ENCODE assay signal across 31 mouse cellular contexts in genomic region chr1:76880783-76881145, GRCm38 (mm10).
DNase-seq lines count a peak whose midpoint lies in the region; ATAC-seq lines count a peak whose summit lies in the region.
"Had no signal": no experiment of that assay in that cellular context is flagged by ENCODE, and none has a peak within 500 bp of the region (broad histone marks: within the 10 kb centered on the region; RNA-seq: fewer than 3 reads in every experiment).

No protein-coding gene starts in this region.

- H3K9me3 ChIP-seq in hindbrain, embryonic 10.5 days, result no peaks in the 10 kb centered on the region
- no peaks in the 10 kb centered on the region for H3K9me3 ChIP-seq in hindbrain, embryonic 14.5 days (ENCODE audit: control insufficient read depth, low read length)
- no peaks in the 10 kb centered on the region for H3K9me3 ChIP-seq in embryonic facial prominence, embryonic 11.5 days (replicated peaks; ENCODE audit: control insufficient read depth, low read length)
- H3K9me3 ChIP-seq: forebrain, embryonic 13.5 days; heart, embryonic 12.5 days; heart, embryonic 15.5 days; hindbrain, embryonic 12.5 days; intestine, embryonic 15.5 days had no signal

- H3K27ac ChIP-seq in hindbrain, embryonic 10.5 days, result no peak overlapping the region
- H3K27ac ChIP-seq in hindbrain, embryonic 14.5 days, result no peak overlapping the region
- H3K27ac ChIP-seq in embryonic facial prominence, embryonic 11.5 days (replicated peaks; ENCODE audit: low read depth, low read length), result no peak overlapping the region
- H3K27ac ChIP-seq: forebrain, embryonic 13.5 days; gastrocnemius, adult 2 months; heart, embryonic 15.5 days; hindbrain, embryonic 12.5 days; intestine, embryonic 15.5 days had no signal

- DNase-seq in hindbrain, embryonic 10.5 days (ENCODE audit: low spot score), result peak; percentile 17
- DNase-seq in hindbrain, embryonic 14.5 days (ENCODE audit: low spot score), result no peak
- peak; percentile 35 for DNase-seq in embryo, embryonic 10 days (ENCODE audit: low spot score)
- peak; percentile 44 for DNase-seq in embryo, embryonic 11 days
- peak; percentile 53 for DNase-seq in embryonic facial prominence, embryonic 11.5 days (ENCODE audit: low spot score)
- no peak for DNase-seq in heart, postnatal 10 days
- no peak for DNase-seq in layer of hippocampus, postnatal 25 days (ENCODE audit: extremely low spot score in 1 of 2, low spot score in 1 of 2)
- DNase-seq in spleen, postnatal 36 days (ENCODE audit: low spot score in 2 of 2), result no peak
- DNase-seq: adrenal gland, postnatal 10 days; adrenal gland, postnatal 36 days; B cell, adult 2 months; cerebellum, adult 18-20 months; cerebellum, adult 9-10 months; cerebellum, postnatal 14 days; gastrocnemius, adult 2 months; gastrocnemius, postnatal 14 days; heart, adult 11 months; heart, postnatal 14 days; heart, postnatal 4 days; kidney, adult 11 months had no signal

- no peak overlapping the region for H3K4me2 ChIP-seq in hindbrain, embryonic 14.5 days (replicated peaks)
- no peak overlapping the region for H3K4me2 ChIP-seq in embryonic facial prominence, embryonic 11.5 days (ENCODE audit: low read depth, low read length)
- H3K4me2 ChIP-seq: forebrain, embryonic 13.5 days; heart, embryonic 12.5 days; heart, embryonic 15.5 days; hindbrain, embryonic 12.5 days; intestine, embryonic 15.5 days had no signal

- ATAC-seq in hindbrain, embryonic 14.5 days (ENCODE audit: low FRiP score), result no peak
- no peak for ATAC-seq in embryonic facial prominence, embryonic 11.5 days (replicated peaks; ENCODE audit: insufficient number of reproducible peaks, low FRiP score, low TSS enrichment, low read depth)
- ATAC-seq: forebrain, embryonic 13.5 days; forebrain, embryonic 16.5 days; hindbrain, embryonic 16.5 days; intestine, embryonic 15.5 days; Patski had no signal

- H3K36me3 ChIP-seq in hindbrain, embryonic 10.5 days, result no peaks in the 10 kb centered on the region
- H3K36me3 ChIP-seq in hindbrain, embryonic 14.5 days (replicated peaks; ENCODE audit: control insufficient read depth, insufficient read depth), result no peaks in the 10 kb centered on the region
- no peaks in the 10 kb centered on the region for H3K36me3 ChIP-seq in embryonic facial prominence, embryonic 11.5 days (replicated peaks; ENCODE audit: control insufficient read depth, insufficient read depth, low read depth, low read length)
- H3K36me3 ChIP-seq: G1E; heart, embryonic 12.5 days; heart, embryonic 15.5 days; hindbrain, embryonic 12.5 days; intestine, embryonic 15.5 days had no signal

- 60% methylated on average over 4 of the region's 4 CpGs for WGBS in hindbrain, embryonic 10.5 days
- 78% methylated on average over 4 of the region's 4 CpGs for WGBS in hindbrain, embryonic 14.5 days
- WGBS in embryonic facial prominence, embryonic 11.5 days, result 15% methylated on average over 3 of the region's 4 CpGs

- no peak overlapping the region for H3K4me3 ChIP-seq in hindbrain, embryonic 10.5 days
- H3K4me3 ChIP-seq in hindbrain, embryonic 14.5 days (replicated peaks; ENCODE audit: low read length), result no peak overlapping the region
- H3K4me3 ChIP-seq in embryonic facial prominence, embryonic 11.5 days (ENCODE audit: low read depth, low read length), result no peak overlapping the region
- H3K4me3 ChIP-seq: erythroblast, embryonic 14.5 days; forebrain, embryonic 13.5 days; gastrocnemius, adult 2 months; heart, embryonic 12.5 days; heart, embryonic 15.5 days; hindbrain, embryonic 12.5 days; intestine, embryonic 15.5 days had no signal

- H3K27me3 ChIP-seq in hindbrain, embryonic 10.5 days (ENCODE audit: insufficient read depth, poor library complexity, severe bottlenecking), result no peaks in the 10 kb centered on the region
- H3K27me3 ChIP-seq in hindbrain, embryonic 14.5 days (ENCODE audit: control insufficient read depth, insufficient read depth, low read length), result no peaks in the 10 kb centered on the region
- H3K27me3 ChIP-seq in embryonic facial prominence, embryonic 11.5 days (ENCODE audit: control insufficient read depth, insufficient read depth, low read length), result no peaks in the 10 kb centered on the region
- H3K27me3 ChIP-seq: CH12.LX; forebrain, embryonic 13.5 days; heart, embryonic 12.5 days; heart, embryonic 15.5 days; hindbrain, embryonic 12.5 days; intestine, embryonic 15.5 days had no signal

- intact Hi-C loops in heart, postnatal 10 days (cut with DNase I), result no loop called here

- no peak overlapping the region for H3K9ac ChIP-seq in hindbrain, embryonic 14.5 days
- H3K9ac ChIP-seq in embryonic facial prominence, embryonic 11.5 days (replicated peaks; ENCODE audit: low read length), result no peak overlapping the region
- H3K9ac ChIP-seq: forebrain, embryonic 13.5 days; heart, embryonic 12.5 days; heart, embryonic 15.5 days; hindbrain, embryonic 12.5 days; intestine, embryonic 15.5 days had no signal

- H3K4me1 ChIP-seq in hindbrain, embryonic 10.5 days (replicated peaks), result peaks cover 3% of the 10 kb centered on the region; the same call in 1 of the 2 replicates
- H3K4me1 ChIP-seq in hindbrain, embryonic 14.5 days (replicated peaks; ENCODE audit: control insufficient read depth, insufficient read depth, low read length), result no peaks in the 10 kb centered on the region
- no peaks in the 10 kb centered on the region for H3K4me1 ChIP-seq in embryonic facial prominence, embryonic 11.5 days (ENCODE audit: control insufficient read depth, insufficient read depth, low read length)
- H3K4me1 ChIP-seq: forebrain, embryonic 13.5 days; heart, embryonic 12.5 days; heart, embryonic 15.5 days; hindbrain, embryonic 12.5 days; intestine, embryonic 15.5 days had no signal

Comparison
In these comparisons a context has a peak if more than half of its experiments do, and no peak if none do; other contexts are left out.
1. DNase-seq: peak in hindbrain, embryonic 10.5 days (single experiment), embryo, embryonic 10 days (single experiment), embryo, embryonic 11 days (single experiment) and embryonic facial prominence, embryonic 11.5 days (single experiment); none in hindbrain, embryonic 14.5 days (single experiment), heart, postnatal 10 days (0 of 2), layer of hippocampus, postnatal 25 days (0 of 2) and spleen, postnatal 36 days (0 of 2).